Mouse (Mus musculus) olfactory bulb, adult 2 months (tissue): ENCODE measurements at regions not wholly inside any gene's neighbourhood (a gene's known extent, or its start where the extent isn't known, plus 50 kb on each side); places are given as distances from the start of the nearest gene placed in this dataset.

Experiments
- CTCF ChIP-seq: fragments of 200-500 bp; IDR thresholded peaks from 2 replicates; pipeline ENCODE4 v1.5.1; 2012; ENCODE audit warnings: low read depth, mild to moderate bottlenecking, low read length, moderate library complexity; ENCODE audit not compliant: insufficient read depth
- POLR2A ChIP-seq: fragments of 200-500 bp; IDR thresholded peaks from 2 replicates; pipeline ENCODE4 v1.6.1; 2012; ENCODE audit warnings: mild to moderate bottlenecking, low read depth, low read length, moderate library complexity; ENCODE audit not compliant: insufficient read depth

DNA sequence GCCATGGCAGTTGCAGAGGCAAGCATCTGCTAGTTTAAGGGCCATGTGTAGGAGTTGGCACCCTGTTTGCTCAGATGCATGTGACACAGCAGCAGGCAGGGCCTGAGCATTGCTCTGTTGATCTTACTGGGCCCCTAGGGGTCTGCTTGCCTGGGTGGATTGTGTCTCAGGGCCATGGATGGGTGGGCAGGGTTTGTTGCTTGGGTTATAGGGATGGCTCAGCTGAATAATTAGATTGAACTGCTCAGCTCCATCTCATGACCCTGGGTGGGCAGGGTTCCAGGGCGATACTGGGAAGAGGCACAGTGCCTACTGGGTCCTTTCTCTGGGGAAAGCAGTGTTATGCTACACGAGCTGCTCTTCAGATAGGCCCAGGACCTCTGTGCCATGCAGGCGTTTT lies 338.0 kb downstream of the Eipr1 start:
- no peak for TF ChIP-seq CTCF
- TF ChIP-seq POLR2A = no peak
